Comparison of ENCODE assay signal across 9 mouse cellular contexts in the genomic region with DNA sequence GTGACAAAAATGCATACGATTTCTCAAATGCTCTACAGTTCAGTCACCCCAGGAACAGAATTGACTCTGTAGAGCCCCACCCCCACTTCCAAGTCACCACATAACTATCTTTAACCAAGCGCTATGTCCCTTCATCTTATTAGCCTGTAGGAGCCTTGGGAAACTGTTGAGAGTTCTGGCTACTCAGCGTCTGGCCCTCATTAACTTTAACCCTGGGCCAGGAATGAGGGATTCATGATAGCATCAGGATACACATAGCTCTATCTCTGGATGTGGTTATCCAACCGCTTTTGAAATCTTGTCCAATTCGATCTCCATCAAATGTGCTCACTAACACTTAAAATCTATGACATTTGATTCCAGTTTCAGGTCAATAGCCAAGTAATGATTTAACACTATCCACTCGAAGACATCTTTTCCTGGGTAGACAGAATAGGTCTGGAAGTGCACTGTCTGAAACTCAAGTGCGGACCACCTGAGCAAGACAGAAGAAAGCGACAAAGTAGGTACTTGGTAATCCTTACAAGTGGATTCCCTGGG. TPM values are rescaled to one million over a fixed set of nuclear protein-coding genes. Genes with fewer than 3 reads are reported as not detected.
DNase-seq lines count a peak whose midpoint lies in the region; ATAC-seq lines count a peak whose summit lies in the region.
"Had no signal": no experiment of that assay in that cellular context is flagged by ENCODE, and none has a peak within 500 bp of the region (broad histone marks: within the 10 kb centered on the region; RNA-seq: fewer than 3 reads in every experiment).

No protein-coding gene starts in this region.

- 40% methylated on average over 8 of the region's 8 CpGs for WGBS in heart, embryonic 12.5 days
- 53% methylated on average over 8 of the region's 8 CpGs for WGBS in heart, embryonic 16.5 days
- WGBS in midbrain, embryonic 10.5 days: 52% methylated on average over 8 of the region's 8 CpGs

- H3K27ac ChIP-seq in heart, embryonic 12.5 days (ENCODE audit: poor library complexity, severe bottlenecking): no peak overlapping the region
- no peak overlapping the region for H3K27ac ChIP-seq in heart, embryonic 16.5 days (ENCODE audit: low read length)
- no peak overlapping the region for H3K27ac ChIP-seq in midbrain, embryonic 10.5 days (replicated peaks)

- no peak for ATAC-seq in heart, embryonic 12.5 days (ENCODE audit: insufficient number of reproducible peaks, low FRiP score)
- no peak for ATAC-seq in heart, embryonic 16.5 days (replicated peaks; ENCODE audit: extremely low read depth, insufficient read depth, low FRiP score)

- H3K27me3 ChIP-seq in heart, embryonic 12.5 days (replicated peaks): peaks cover 3% of the 10 kb centered on the region; the same call in 1 of the 2 replicates
- H3K27me3 ChIP-seq in heart, embryonic 16.5 days (ENCODE audit: control insufficient read depth, insufficient read depth, low read length): peaks cover 17% of the 10 kb centered on the region
- peaks cover 47% of the 10 kb centered on the region for H3K27me3 ChIP-seq in midbrain, embryonic 10.5 days (ENCODE audit: low read depth, poor library complexity, severe bottlenecking)

- intact Hi-C loops in heart, postnatal 25 days (cut with DNase I): loop anchor here (5.0 to 10.0 kb wide), 2 partner anchors 81 to 312 kb away; no protein-coding TSS in a partner anchor

- H3K9ac ChIP-seq in heart, embryonic 12.5 days: peak overlapping the region; percentile 93
- peak overlapping the region; percentile 82; the same call in 1 of the 2 replicates for H3K9ac ChIP-seq in heart, embryonic 16.5 days (ENCODE audit: low read length)

- peaks cover 42% of the 10 kb centered on the region for H3K4me1 ChIP-seq in heart, embryonic 12.5 days (replicated peaks)
- peaks cover 15% of the 10 kb centered on the region for H3K4me1 ChIP-seq in heart, embryonic 16.5 days (ENCODE audit: control insufficient read depth, insufficient read depth, low read length)
- H3K4me1 ChIP-seq in midbrain, embryonic 10.5 days: peaks cover 47% of the 10 kb centered on the region

- no peak for DNase-seq in heart, postnatal 25 days (ENCODE audit: low spot score)
- peak; percentile 40 for DNase-seq in NIH3T3 (ENCODE audit: low read depth)
- DNase-seq in midbrain, embryonic 10.5 days (ENCODE audit: low spot score): no peak
- DNase-seq in adrenal gland, adult 8-10 months: no peak
- no peak for DNase-seq in thymus, adult 18-20 months
- DNase-seq in gastrocnemius, adult 8-10 months (ENCODE audit: low spot score in 2 of 2): no peak

- peak overlapping the region; percentile 69 for H3K4me3 ChIP-seq in heart, embryonic 12.5 days
- peak overlapping the region; percentile 75 for H3K4me3 ChIP-seq in heart, embryonic 16.5 days (ENCODE audit: low read length)
- H3K4me3 ChIP-seq in midbrain, embryonic 10.5 days: peak overlapping the region; percentile 79

- no peaks in the 10 kb centered on the region for H3K36me3 ChIP-seq in heart, embryonic 12.5 days
- H3K36me3 ChIP-seq in heart, embryonic 16.5 days (ENCODE audit: control insufficient read depth, insufficient read depth): no peaks in the 10 kb centered on the region
- no peaks in the 10 kb centered on the region for H3K36me3 ChIP-seq in midbrain, embryonic 10.5 days
- H3K36me3 ChIP-seq: G1E had no signal

- H3K9me3 ChIP-seq in heart, embryonic 12.5 days (replicated peaks): no peaks in the 10 kb centered on the region
- no peaks in the 10 kb centered on the region for H3K9me3 ChIP-seq in heart, embryonic 16.5 days (replicated peaks; ENCODE audit: control insufficient read depth, low read length)
- no peaks in the 10 kb centered on the region for H3K9me3 ChIP-seq in midbrain, embryonic 10.5 days (replicated peaks)

- H3K4me2 ChIP-seq in heart, embryonic 12.5 days: peak overlapping the region; percentile 79
- peak overlapping the region; percentile 99 for H3K4me2 ChIP-seq in heart, embryonic 16.5 days (ENCODE audit: low read depth, low read length)

RNA-seq across cellular contexts. Expression of gene Slco3a1, which starts 1.4 kb away (rescaled TPM):
- 29.8 and 33.6 TPM in 2 replicates for polyA plus RNA-seq in heart, embryonic 12.5 days (2016; fragmentation: Nextera tagmentation; extraction: Ambion mirVana)
- 100 to 1,000 TPM in 1 of 2 experiments, 10 to 100 TPM in 1; 95.3 to 105 TPM for total RNA-seq in heart, postnatal 25 days (2021)
- 15.3 and 15.8 TPM in 2 replicates for polyA plus RNA-seq in heart, embryonic 16.5 days (2015; fragmentation: Nextera tagmentation; extraction: Ambion mirVana)
- polyA plus RNA-seq in midbrain, embryonic 10.5 days (2016; fragmentation: Nextera tagmentation; extraction: Ambion mirVana): 7.0 and 9.1 TPM in 2 replicates
- total RNA-seq in adrenal gland, adult 8-10 months (2022): 10 to 100 TPM; 29.6 to 44.1 (median 39.0) TPM
- total RNA-seq in gastrocnemius, adult 8-10 months (2022): 10 to 100 TPM; 64.6 to 75.6 (median 69.4) TPM
- polyA plus RNA-seq: G1E had no signal
